In genomic region chr11:97343175-97343574, GRCm38 (mm10) we compare ENCODE assay signal across 12 mouse cellular contexts. TPM values are rescaled to one million over a fixed set of nuclear protein-coding genes. Genes with fewer than 3 reads are reported as not detected.
A peak's percentile ranks its signal among the peaks of the same experiment; 100 is the strongest.
DNase-seq lines count a peak whose midpoint lies in the region; ATAC-seq lines count a peak whose summit lies in the region.
"Had no signal": no experiment of that assay in that cellular context is flagged by ENCODE, and none has a peak within 500 bp of the region (broad histone marks: within the 10 kb centered on the region; RNA-seq: fewer than 3 reads in every experiment).

No protein-coding gene starts in this region.

- H3K4me3 ChIP-seq in heart, embryonic 12.5 days: no peak overlapping the region
- 0 out of 2 replicates have a peak overlapping the region, but pooled peaks have one; percentile 28 for H3K4me3 ChIP-seq in embryonic facial prominence, embryonic 10.5 days
- no peak overlapping the region for H3K4me3 ChIP-seq in limb, embryonic 15.5 days
- H3K4me3 ChIP-seq: midbrain, embryonic 13.5 days; neural tube, embryonic 15.5 days had no signal

- H3K36me3 ChIP-seq in heart, embryonic 12.5 days: no peaks in the 10 kb centered on the region
- no peaks in the 10 kb centered on the region for H3K36me3 ChIP-seq in embryonic facial prominence, embryonic 10.5 days (replicated peaks)
- no peaks in the 10 kb centered on the region for H3K36me3 ChIP-seq in limb, embryonic 15.5 days
- H3K36me3 ChIP-seq: midbrain, embryonic 13.5 days; neural tube, embryonic 15.5 days had no signal

- H3K27me3 ChIP-seq in heart, embryonic 12.5 days (replicated peaks): peaks cover 37% of the 10 kb centered on the region
- H3K27me3 ChIP-seq in embryonic facial prominence, embryonic 10.5 days (replicated peaks; ENCODE audit: low read depth, poor library complexity, severe bottlenecking): peaks cover 33% of the 10 kb centered on the region
- 0 out of 2 replicates have a peak, but pooled peaks cover 3% of the 10 kb centered on the region for H3K27me3 ChIP-seq in limb, embryonic 15.5 days
- H3K27me3 ChIP-seq: neural tube, embryonic 15.5 days had no signal

- peak overlapping the region; percentile 60 for H3K4me2 ChIP-seq in heart, embryonic 12.5 days
- H3K4me2 ChIP-seq in limb, embryonic 15.5 days: 0 out of 2 replicates have a peak overlapping the region, but pooled peaks have one; percentile 1
- H3K4me2 ChIP-seq: midbrain, embryonic 13.5 days; neural tube, embryonic 15.5 days had no signal

- H3K27ac ChIP-seq in heart, embryonic 12.5 days (ENCODE audit: poor library complexity, severe bottlenecking): no peak overlapping the region
- H3K27ac ChIP-seq in embryonic facial prominence, embryonic 10.5 days (replicated peaks): no peak overlapping the region
- no peak overlapping the region for H3K27ac ChIP-seq in limb, embryonic 15.5 days
- H3K27ac ChIP-seq: kidney, postnatal 0 days; midbrain, embryonic 13.5 days; neural tube, embryonic 15.5 days had no signal

- no peaks in the 10 kb centered on the region for H3K9me3 ChIP-seq in heart, embryonic 12.5 days (replicated peaks)
- H3K9me3 ChIP-seq in embryonic facial prominence, embryonic 10.5 days: no peaks in the 10 kb centered on the region
- no peaks in the 10 kb centered on the region for H3K9me3 ChIP-seq in limb, embryonic 15.5 days
- H3K9me3 ChIP-seq: midbrain, embryonic 13.5 days; neural tube, embryonic 15.5 days had no signal

- intact Hi-C loops in heart, postnatal 10 days (cut with DNase I): no loop called here

- H3K4me1 ChIP-seq in heart, embryonic 12.5 days (replicated peaks): peaks cover 34% of the 10 kb centered on the region
- H3K4me1 ChIP-seq in embryonic facial prominence, embryonic 10.5 days: peaks cover 23% of the 10 kb centered on the region
- peaks cover 21% of the 10 kb centered on the region for H3K4me1 ChIP-seq in limb, embryonic 15.5 days

- no peak for ATAC-seq in heart, embryonic 12.5 days (ENCODE audit: insufficient number of reproducible peaks, low FRiP score)
- no peak for ATAC-seq in limb, embryonic 15.5 days (ENCODE audit: insufficient number of reproducible peaks, low FRiP score, low TSS enrichment, low read depth)
- ATAC-seq: midbrain, embryonic 13.5 days had no signal

- 30% methylated on average over 8 of the region's 8 CpGs for WGBS in heart, embryonic 12.5 days
- 34% methylated on average over 8 of the region's 8 CpGs for WGBS in embryonic facial prominence, embryonic 10.5 days
- 48% methylated on average over 7 of the region's 8 CpGs for WGBS in limb, embryonic 15.5 days

- no peak for DNase-seq in heart, postnatal 10 days
- no peak for DNase-seq in embryonic facial prominence, embryonic 10.5 days (ENCODE audit: low spot score)
- DNase-seq in thymus, adult 18-20 months: peak; percentile 24 to 27
- no peak for DNase-seq in adrenal gland, adult 2 months
- no peak for DNase-seq in left cerebral cortex, adult 9 months (ENCODE audit: low spot score in 2 of 2)
- no peak for DNase-seq in kidney, postnatal 14 days
- DNase-seq: adrenal gland, adult 8-10 months had no signal

- H3K9ac ChIP-seq in heart, embryonic 12.5 days: no peak overlapping the region
- no peak overlapping the region for H3K9ac ChIP-seq in limb, embryonic 15.5 days
- H3K9ac ChIP-seq: midbrain, embryonic 13.5 days; neural tube, embryonic 15.5 days had no signal

RNA-seq across cellular contexts. Expression of gene Gpr179, which starts 8.7 kb away (rescaled TPM):
- 0.06 and 0.08 TPM in 2 replicates for polyA plus RNA-seq in heart, embryonic 12.5 days (2016; fragmentation: Nextera tagmentation; extraction: Ambion mirVana)
- under 1 TPM; 0.02 to 0.05 TPM for total RNA-seq in heart, postnatal 10 days (2021)
- 0.05 and 0.07 TPM in 2 replicates for polyA plus RNA-seq in embryonic facial prominence, embryonic 10.5 days (2016; fragmentation: Nextera tagmentation; extraction: Ambion mirVana)
- 0.09 and 0.10 TPM in 2 replicates for polyA plus RNA-seq in limb, embryonic 15.5 days (2015; fragmentation: Nextera tagmentation; extraction: Ambion mirVana)
- 1 to 10 TPM; 1.2 TPM for total RNA-seq in adrenal gland, adult 2 months (2021)
- polyA plus RNA-seq in adrenal gland, adult 2 months (2012; rRNA removed): 0.99 and 1.2 TPM in 2 replicates

RNA-seq across cellular contexts. Expression of gene Socs7, which starts 19.2 kb away (rescaled TPM):
- polyA plus RNA-seq in heart, embryonic 12.5 days (2016; fragmentation: Nextera tagmentation; extraction: Ambion mirVana): 5.4 and 6.0 TPM in 2 replicates
- 10 to 100 TPM; 19.9 to 20.2 TPM for total RNA-seq in heart, postnatal 10 days (2021)
- 3.3 TPM in 2 replicates for polyA plus RNA-seq in embryonic facial prominence, embryonic 10.5 days (2016; fragmentation: Nextera tagmentation; extraction: Ambion mirVana)
- 3.4 and 4.4 TPM in 2 replicates for polyA plus RNA-seq in limb, embryonic 15.5 days (2015; fragmentation: Nextera tagmentation; extraction: Ambion mirVana)
- 10 to 100 TPM; 20.3 to 20.8 TPM for total RNA-seq in adrenal gland, adult 2 months (2021)
- 9.9 and 10.3 TPM in 2 replicates for polyA plus RNA-seq in adrenal gland, adult 2 months (2012; rRNA removed)

RNA-seq across cellular contexts. Expression of gene Mrpl45, which starts 27.7 kb away (rescaled TPM):
- polyA plus RNA-seq in heart, embryonic 12.5 days (2016; fragmentation: Nextera tagmentation; extraction: Ambion mirVana): 62.7 and 63.4 TPM in 2 replicates
- 10 to 100 TPM; 44.1 to 51.8 TPM for total RNA-seq in heart, postnatal 10 days (2021)
- 65.7 and 67.0 TPM in 2 replicates for polyA plus RNA-seq in embryonic facial prominence, embryonic 10.5 days (2016; fragmentation: Nextera tagmentation; extraction: Ambion mirVana)
- polyA plus RNA-seq in limb, embryonic 15.5 days (2015; fragmentation: Nextera tagmentation; extraction: Ambion mirVana): 37.6 and 41.4 TPM in 2 replicates
- 10 to 100 TPM; 34.7 to 41.3 TPM for total RNA-seq in adrenal gland, adult 2 months (2021)
- 9.5 and 10.9 TPM in 2 replicates for polyA plus RNA-seq in adrenal gland, adult 2 months (2012; rRNA removed)

Comparison
In these comparisons a context has a peak if more than half of its experiments do, and no peak if none do; other contexts are left out.
1. DNase-seq: peak in thymus, adult 18-20 months (2 of 2); none in heart, postnatal 10 days (0 of 2), embryonic facial prominence, embryonic 10.5 days (single experiment), adrenal gland, adult 2 months (single experiment), left cerebral cortex, adult 9 months (0 of 2) and kidney, postnatal 14 days (single experiment).